Mouse (Mus musculus) C2C12 (cell line): ENCODE data around the gene Tubgcp5.

ENCODE experiments used
- CEBPB ChIP-seq: IDR thresholded peaks from one replicate; pipeline ENCODE4 v1.6.1; 2011; ENCODE audit warnings: low read depth, mild to moderate bottlenecking, control low read depth, moderate library complexity
- CTCF ChIP-seq: IDR thresholded peaks from one replicate; pipeline ENCODE4 v1.5.1; 2011; ENCODE audit not compliant: control insufficient read depth, insufficient read depth, insufficient read length
- FOSL1 ChIP-seq: IDR thresholded peaks from one replicate; pipeline ENCODE4 v1.8.0; 2011; ENCODE audit warnings: mild to moderate bottlenecking, low read length; ENCODE audit not compliant: poor library complexity, insufficient read depth, severe bottlenecking
- MAX ChIP-seq: IDR thresholded peaks from one replicate; pipeline ENCODE4 v1.6.1; 2011; ENCODE audit warnings: mild to moderate bottlenecking, control low read depth
- USF1 ChIP-seq: IDR thresholded peaks from one replicate; pipeline ENCODE4 v1.6.1; 2011; ENCODE audit warnings: low read depth, mild to moderate bottlenecking, control low read depth, moderate library complexity

- no peak for TF ChIP-seq CTCF
- TF ChIP-seq CEBPB = no peak
- no peak for TF ChIP-seq FOSL1
- TF ChIP-seq MAX = no peak
- no peak for TF ChIP-seq USF1
These were observed 71.1 kb downstream of the Tubgcp5 start for GRCm38 (mm10) chr7:55865044-55865443.
